Mouse (Mus musculus) adrenal gland, postnatal 14 days (tissue): ENCODE data around the gene Dnajc25. TPM values are rescaled to one million over a fixed set of nuclear protein-coding genes. Genes with fewer than 3 reads are reported as not detected.

ENCODE experiments used
- total RNA-seq: library from RNA; stranded (reverse); gene quantifications from 2 replicates; pipeline ENCODE4 v1.2.3, GENCODE M21; 2021

Gene Dnajc25
- total RNA-seq, 1 experiment from 2014 or later: 18.7 TPM

Other genes starting within 250 kb of the Dnajc25 start
- 0.15 and 0.34 TPM in 2 replicates for gene Olfr267, start 207.3 kb upstream of the Dnajc25 start, total RNA-seq
- 149 and 159 TPM in 2 replicates for gene Ecpas, start 82.3 kb upstream of the Dnajc25 start, total RNA-seq
- 2.3 and 2.5 TPM in 2 replicates for gene Zkscan16, start 51.4 kb upstream of the Dnajc25 start, total RNA-seq
- gene Ptgr1, start 7.9 kb upstream of the Dnajc25 start, total RNA-seq: 14.6 and 18.1 TPM in 2 replicates
- 6.0 and 13.3 TPM in 2 replicates for gene Gm20503, start 8.1 kb downstream of the Dnajc25 start, total RNA-seq
- gene Gng10, start 40.0 kb downstream of the Dnajc25 start, total RNA-seq: 25.7 and 30.0 TPM in 2 replicates
- not detected in 2 replicates for gene AI481877, start 143.9 kb downstream of the Dnajc25 start, total RNA-seq
- 36.9 and 46.0 TPM in 2 replicates for gene Ugcg, start 194.2 kb downstream of the Dnajc25 start, total RNA-seq